Mouse (Mus musculus) stomach, embryonic 15.5 days (tissue): ENCODE data around the gene Tle3. TPM values are rescaled to one million over a fixed set of nuclear protein-coding genes. Genes with fewer than 3 reads are reported as not detected.

Experiments
- ATAC-seq: fragments of 200-750 bp; cut with Nextera tagmentation; 2 replicates; pipeline ENCODE4 v1.8.0; 2017; ENCODE audit warnings: low read depth, moderate number of reproducible peaks, moderate TSS enrichment; ENCODE audit not compliant: insufficient read depth, low FRiP score
- H3K27ac ChIP-seq: fragments of 300-500 bp; sonication (generic); 2 replicates; pipeline ENCODE4 v1.5.1; 2015; ENCODE audit warnings: mild to moderate bottlenecking, inconsistent platforms
- H3K27me3 ChIP-seq: fragments of 300-500 bp; sonication (generic); replicated peaks from 2 replicates; pipeline ENCODE4 v1.6.1; 2015; ENCODE audit warnings: inconsistent platforms
- H3K36me3 ChIP-seq: fragments of 300-500 bp; sonication (generic); 2 replicates; pipeline ENCODE4 v1.6.1; 2015; ENCODE audit warnings: inconsistent platforms
- H3K4me1 ChIP-seq: fragments of 300-500 bp; sonication (generic); 2 replicates; pipeline ENCODE4 v1.6.1; 2015; ENCODE audit warnings: inconsistent platforms
- H3K4me2 ChIP-seq: fragments of 300-500 bp; sonication (generic); 2 replicates; pipeline ENCODE4 v1.6.1; 2015; ENCODE audit warnings: mild to moderate bottlenecking, inconsistent platforms
- H3K4me3 ChIP-seq: fragments of 300-500 bp; sonication (generic); replicated peaks from 2 replicates; pipeline ENCODE4 v1.5.1; 2015; ENCODE audit warnings: inconsistent platforms
- H3K9ac ChIP-seq: fragments of 300-500 bp; sonication (generic); 2 replicates; pipeline ENCODE4 v1.6.1; 2015; ENCODE audit warnings: inconsistent platforms
- H3K9me3 ChIP-seq: fragments of 300-500 bp; sonication (generic); 2 replicates; pipeline ENCODE4 v1.6.1; 2016; ENCODE audit warnings: inconsistent platforms
- WGBS: fragments of 180-500 bp; shearing (Covaris S2); methylation state at CpG from one replicate; pipeline ENCODE4 v1.1.7; 2015; 5-methylcytosine and 5-hydroxymethylcytosine counted together
- polyA plus RNA-seq: library from polyadenylated mRNA; unstranded; fragments of >200 nt; fragmentation: Nextera tagmentation; extraction: Ambion mirVana; gene quantifications from 2 replicates; pipeline ENCODE4 v1.2.1, GENCODE M21; 2015

Tle3 gene
- polyA plus RNA-seq, 1 experiment from 2014 or later: 24.3 TPM

DNA sequence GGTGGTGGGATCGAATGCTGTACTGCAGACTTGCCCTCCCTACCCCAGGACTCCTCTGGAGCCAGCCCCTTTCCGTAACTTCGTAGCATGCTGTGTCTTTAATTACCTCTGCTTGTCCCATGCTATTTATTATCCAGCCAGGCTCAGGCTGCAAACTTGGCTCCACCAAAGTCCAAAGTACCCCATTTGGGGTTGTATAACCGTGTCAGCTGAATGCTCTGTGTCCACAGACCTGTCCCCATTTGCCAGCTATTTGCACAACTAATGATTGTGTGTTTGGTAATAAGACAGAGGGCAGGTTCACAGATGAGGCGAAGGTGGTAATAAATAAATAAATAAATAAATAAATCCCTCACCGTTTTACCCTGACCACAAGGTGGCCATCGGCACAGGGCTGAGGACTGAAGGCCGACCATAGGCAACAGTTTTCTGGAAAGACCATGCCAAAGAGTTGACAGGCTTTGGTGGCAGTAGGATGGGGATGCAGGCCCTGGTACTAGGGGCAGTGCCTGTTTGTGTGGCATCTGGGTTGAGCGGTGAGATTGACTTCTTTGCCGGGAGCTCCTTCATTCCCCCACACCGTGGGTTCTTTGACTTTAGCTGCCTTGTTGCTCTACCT, 7.0 kb downstream of the Tle3 start:
- H3K27ac ChIP-seq: no peak overlapping the region
- 81% methylated on average over 11 of the region's 11 CpGs for WGBS
- ATAC-seq: no peak
- H3K9me3 ChIP-seq: no peaks in the 10 kb centered on the region
- H3K4me2 ChIP-seq: no peak overlapping the region
- H3K27me3 ChIP-seq: no peaks in the 10 kb centered on the region
- H3K36me3 ChIP-seq: 0 out of 2 replicates have a peak, but pooled peaks cover 7% of the 10 kb centered on the region
- no peak overlapping the region for H3K9ac ChIP-seq
- H3K4me1 ChIP-seq: peaks cover 82% of the 10 kb centered on the region
- no peak overlapping the region for H3K4me3 ChIP-seq

DNA sequence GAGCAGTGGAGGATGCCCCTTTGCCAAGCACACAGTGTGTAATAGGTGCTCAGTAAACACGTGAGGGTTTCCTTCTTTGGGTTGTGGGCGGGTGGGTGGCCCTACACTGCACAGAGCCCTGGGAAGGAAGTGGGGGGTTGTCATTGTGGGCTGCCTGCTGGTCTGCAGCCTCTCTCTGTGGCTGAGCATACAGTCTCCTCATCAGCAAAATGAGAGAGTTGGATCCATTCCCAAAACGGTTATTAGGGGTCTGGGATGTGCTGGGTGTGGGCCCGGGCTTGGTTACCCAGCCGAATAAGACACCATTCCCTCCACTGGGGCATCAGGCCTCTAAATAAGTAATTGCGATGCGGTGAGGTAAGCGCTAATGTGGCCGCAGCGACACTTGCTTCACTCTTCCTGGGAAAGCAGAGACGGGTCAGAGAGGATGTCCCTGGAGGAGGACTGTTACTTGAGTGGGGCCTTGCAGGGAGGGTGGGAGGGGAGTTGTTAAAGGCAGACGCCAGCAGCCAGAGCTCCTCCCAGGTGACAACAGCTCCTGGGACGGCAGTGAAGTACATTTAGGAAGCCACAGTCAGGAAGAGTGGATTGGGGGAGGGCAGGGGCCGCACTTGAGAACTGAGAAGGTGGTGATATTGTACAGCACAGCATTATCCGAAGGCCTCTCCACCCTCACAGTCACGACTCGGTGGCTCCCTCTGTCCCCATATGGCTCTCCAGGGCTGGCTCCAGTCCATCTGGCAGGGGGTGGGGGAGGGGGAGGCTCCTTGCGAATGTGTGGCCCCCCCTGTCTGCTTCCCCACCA, 8.3 kb downstream of the Tle3 start:
- H3K4me2 ChIP-seq: no peak overlapping the region
- WGBS: 45% methylated on average over 18 of the region's 18 CpGs
- H3K36me3 ChIP-seq: 0 out of 2 replicates have a peak, but pooled peaks cover 11% of the 10 kb centered on the region
- no peak overlapping the region for H3K9ac ChIP-seq
- H3K9me3 ChIP-seq: no peaks in the 10 kb centered on the region
- peaks cover 87% of the 10 kb centered on the region for H3K4me1 ChIP-seq
- no peak for ATAC-seq
- no peaks in the 10 kb centered on the region for H3K27me3 ChIP-seq
- H3K4me3 ChIP-seq: no peak overlapping the region
- no peak overlapping the region for H3K27ac ChIP-seq

DNA sequence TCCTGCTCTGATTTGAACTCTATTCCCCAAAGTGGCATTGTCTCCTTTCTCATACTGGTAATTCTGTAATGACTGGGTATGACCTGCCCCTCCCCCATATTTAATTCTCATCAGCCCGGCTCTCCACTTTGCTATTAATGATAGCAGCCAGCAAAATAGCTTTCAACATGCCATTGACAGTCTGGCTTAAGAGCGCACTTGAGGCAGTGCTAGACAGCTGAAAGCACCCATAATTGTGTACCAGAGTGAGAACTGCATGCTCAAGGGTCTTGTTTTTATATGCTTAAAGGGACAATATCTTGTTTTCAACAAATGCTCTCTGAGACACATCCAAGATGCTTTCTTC, 8.9 kb downstream of the Tle3 start:
- Histone ChIP-seq H3K27ac (no peak overlapping the region), H3K9me3 (no peaks in the 10 kb centered on the region), H3K4me3 (no peak overlapping the region), H3K4me1 (peaks cover 87% of the 10 kb centered on the region), H3K4me2 (no peak overlapping the region), H3K36me3 (0 out of 2 replicates have a peak, but pooled peaks cover 11% of the 10 kb centered on the region), H3K27me3 (no peaks in the 10 kb centered on the region), H3K9ac (no peak overlapping the region)
- WGBS: 66% methylated on average over 2 of the region's 2 CpGs
- ATAC-seq: no peak

DNA sequence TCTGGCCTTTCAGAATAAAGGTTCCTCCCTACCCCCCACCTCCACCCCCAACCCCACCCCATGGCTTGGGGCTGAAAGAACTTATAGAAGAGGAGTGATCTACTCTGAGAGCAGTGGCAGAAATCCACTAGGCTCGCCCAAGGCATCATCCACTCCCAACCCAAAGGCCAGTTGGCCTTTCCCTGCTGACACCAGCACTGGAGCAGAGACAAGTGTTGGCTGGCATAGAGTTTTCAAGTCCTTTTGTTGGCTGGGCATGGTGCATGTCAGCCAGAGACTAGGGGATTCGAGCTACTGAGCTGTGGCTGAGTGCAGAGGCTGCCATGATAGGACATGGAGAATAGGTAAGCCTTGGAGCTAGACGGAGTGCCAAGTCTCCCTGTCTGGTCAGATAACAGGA, 9.3 kb downstream of the Tle3 start:
- no peak overlapping the region for H3K4me3 ChIP-seq
- H3K36me3 ChIP-seq: 0 out of 2 replicates have a peak, but pooled peaks cover 12% of the 10 kb centered on the region
- no peak overlapping the region for H3K9ac ChIP-seq
- no peak overlapping the region for H3K4me2 ChIP-seq
- H3K4me1 ChIP-seq: peaks cover 84% of the 10 kb centered on the region
- no peak for ATAC-seq
- 89% methylated on average over 3 of the region's 3 CpGs for WGBS
- no peaks in the 10 kb centered on the region for H3K9me3 ChIP-seq
- no peaks in the 10 kb centered on the region for H3K27me3 ChIP-seq
- H3K27ac ChIP-seq: no peak overlapping the region

DNA sequence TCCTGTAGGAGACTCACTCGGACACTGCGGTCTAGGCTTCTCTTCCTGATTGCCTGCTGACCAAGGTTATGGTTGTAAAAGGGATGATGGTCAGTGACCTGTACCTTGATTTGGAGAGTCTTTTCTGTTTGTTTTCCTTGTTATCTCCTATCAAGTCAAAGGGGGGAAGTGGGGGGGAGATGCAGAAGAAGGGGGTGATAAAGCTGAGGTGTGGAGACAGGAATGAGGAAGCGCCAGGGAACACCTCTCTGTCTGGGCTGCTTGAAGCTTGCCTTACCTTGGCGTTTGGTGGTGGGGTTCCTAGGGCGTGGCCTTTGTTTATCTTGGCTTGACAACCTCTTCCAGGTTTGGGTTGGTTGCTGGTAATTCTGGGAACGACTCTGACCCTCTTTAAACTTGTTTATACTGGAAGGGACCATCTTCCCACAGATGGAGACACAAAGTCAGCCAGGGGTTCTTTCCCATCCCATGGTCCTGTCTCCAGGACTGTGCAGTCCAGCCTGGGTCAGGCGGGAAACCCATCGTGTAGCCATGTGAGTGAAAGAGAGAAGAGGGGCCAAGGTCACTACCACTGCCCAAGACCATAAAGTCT, 10.5 kb downstream of the Tle3 start:
- ATAC-seq: no peak
- Histone ChIP-seq H3K4me1 (peaks cover 73% of the 10 kb centered on the region), H3K9me3 (no peaks in the 10 kb centered on the region), H3K4me2 (no peak overlapping the region), H3K27me3 (no peaks in the 10 kb centered on the region), H3K9ac (no peak overlapping the region), H3K27ac (no peak overlapping the region), H3K4me3 (no peak overlapping the region), H3K36me3 (peaks cover 17% of the 10 kb centered on the region; the same call in 1 of the 2 replicates)
- WGBS: 57% methylated on average over 8 of the region's 8 CpGs

DNA sequence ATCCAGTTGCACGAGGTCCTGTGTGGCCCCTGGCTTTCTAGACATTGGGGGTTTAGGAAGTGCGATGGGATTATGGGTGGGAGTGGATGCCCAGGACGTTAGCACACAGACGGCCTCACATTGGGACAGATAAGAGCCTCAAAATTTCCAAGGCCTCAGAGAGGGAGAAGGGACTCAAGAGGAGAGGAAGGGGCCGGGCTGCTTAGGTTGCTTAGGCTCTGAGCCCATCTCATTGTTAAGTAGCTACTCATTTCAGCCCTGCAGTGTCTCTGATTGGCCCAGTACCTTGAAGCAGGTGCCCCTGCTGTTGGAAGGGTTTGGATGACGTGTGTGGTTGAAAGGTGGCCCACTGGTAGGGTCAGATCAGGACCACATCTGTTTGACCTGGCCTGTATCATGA, 11.9 kb downstream of the Tle3 start:
- no peaks in the 10 kb centered on the region for H3K9me3 ChIP-seq
- ATAC-seq: no peak
- WGBS: 65% methylated on average over 6 of the region's 6 CpGs
- no peak overlapping the region for H3K4me3 ChIP-seq
- peaks cover 17% of the 10 kb centered on the region; the same call in 1 of the 2 replicates for H3K36me3 ChIP-seq
- no peaks in the 10 kb centered on the region for H3K27me3 ChIP-seq
- H3K9ac ChIP-seq: no peak overlapping the region
- no peak overlapping the region for H3K27ac ChIP-seq
- H3K4me1 ChIP-seq: peaks cover 73% of the 10 kb centered on the region
- no peak overlapping the region for H3K4me2 ChIP-seq

DNA sequence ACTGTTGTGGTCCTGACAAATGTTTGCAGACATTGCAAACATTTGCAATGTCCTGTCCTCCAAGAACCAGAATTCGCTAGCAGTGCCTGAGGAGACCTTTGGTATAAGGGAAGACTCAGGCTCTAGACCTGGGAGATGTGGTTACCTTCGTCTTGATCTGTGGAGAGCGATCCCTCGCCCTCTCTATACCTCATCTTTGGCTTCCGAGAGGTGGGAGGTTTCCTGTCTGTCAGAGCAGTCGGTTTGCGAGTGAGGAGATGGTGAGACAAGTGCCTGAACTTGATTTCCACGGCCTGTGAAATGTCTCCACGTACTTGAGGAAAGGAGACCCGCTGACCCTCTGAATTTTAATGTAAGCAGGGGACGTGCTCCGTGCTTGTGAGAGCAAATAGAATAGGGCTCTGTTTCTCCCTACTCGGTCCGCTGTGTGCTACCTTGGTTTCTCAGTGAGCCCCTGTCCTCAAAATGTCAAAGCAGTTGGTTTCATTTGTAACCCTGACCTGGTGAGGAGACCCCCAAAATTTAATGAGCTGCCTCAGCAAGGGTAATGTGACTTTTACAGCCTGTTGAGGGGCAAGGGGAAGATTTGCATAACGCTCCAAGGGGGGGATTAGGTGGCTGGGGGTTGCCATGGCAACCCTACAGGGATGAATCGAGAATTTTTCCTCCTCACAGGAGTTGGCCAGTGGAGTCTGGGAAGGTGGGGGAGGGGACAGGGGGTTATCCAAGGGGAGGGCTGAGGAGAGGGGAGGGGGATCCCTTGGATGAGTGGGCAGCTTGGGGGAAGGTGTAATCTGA, 12.7 kb downstream of the Tle3 start:
- H3K4me1 ChIP-seq: peaks cover 72% of the 10 kb centered on the region
- no peak overlapping the region for H3K4me3 ChIP-seq
- H3K27me3 ChIP-seq: no peaks in the 10 kb centered on the region
- H3K27ac ChIP-seq: no peak overlapping the region
- peaks cover 20% of the 10 kb centered on the region; the same call in 1 of the 2 replicates for H3K36me3 ChIP-seq
- WGBS: 42% methylated on average over 16 of the region's 16 CpGs
- H3K9me3 ChIP-seq: no peaks in the 10 kb centered on the region
- no peak overlapping the region for H3K9ac ChIP-seq
- ATAC-seq: no peak
- 0 out of 2 replicates have a peak overlapping the region, but pooled peaks have one; percentile 10 for H3K4me2 ChIP-seq

DNA sequence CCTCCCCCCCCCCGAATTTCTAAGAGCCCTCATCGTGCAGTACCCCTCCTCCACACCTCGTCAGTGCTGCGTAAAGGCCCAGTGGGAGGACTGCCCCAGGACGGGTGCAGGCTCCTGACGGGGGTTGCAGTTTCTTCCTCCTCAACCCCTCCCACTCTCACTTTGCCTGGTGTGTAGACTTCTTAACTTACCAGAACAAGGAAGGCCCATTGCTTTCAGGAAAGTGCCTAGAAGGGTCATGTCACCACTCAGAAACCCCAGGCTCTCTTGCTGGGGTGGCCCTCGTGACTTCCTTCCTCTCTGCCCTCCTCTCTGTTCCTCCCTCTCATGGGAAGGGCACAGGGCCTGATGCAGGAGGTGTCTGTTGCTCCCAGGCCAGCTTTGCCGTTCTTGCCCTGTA, 13.6 kb downstream of the Tle3 start:
- WGBS: 37% methylated on average over 8 of the region's 8 CpGs
- Histone ChIP-seq H3K27ac (no peak overlapping the region), H3K36me3 (peaks cover 23% of the 10 kb centered on the region), H3K27me3 (no peaks in the 10 kb centered on the region), H3K4me3 (no peak overlapping the region), H3K9ac (no peak overlapping the region), H3K4me2 (no peak overlapping the region), H3K9me3 (no peaks in the 10 kb centered on the region), H3K4me1 (peaks cover 67% of the 10 kb centered on the region)
- ATAC-seq: no peak

DNA sequence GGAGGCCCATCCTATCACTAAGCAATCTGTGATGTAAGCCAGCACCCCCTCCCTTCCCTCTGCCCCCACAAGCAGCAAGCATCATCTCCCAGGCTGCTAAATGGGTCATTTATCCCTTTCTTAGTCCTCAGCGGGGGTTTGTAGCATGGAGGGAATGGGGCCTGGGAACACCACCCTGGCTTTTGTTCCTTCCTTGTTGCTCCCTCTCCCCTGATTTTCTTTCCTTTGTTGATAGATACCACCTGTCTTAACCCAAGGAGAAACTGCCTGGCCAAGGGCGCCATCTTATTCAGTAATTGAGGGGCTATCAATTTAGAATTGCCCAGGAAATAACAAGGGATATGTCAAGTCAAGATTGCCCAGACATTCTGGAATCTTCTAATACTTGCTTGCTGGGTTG, 14.1 kb downstream of the Tle3 start:
- peaks cover 22% of the 10 kb centered on the region for H3K36me3 ChIP-seq
- peaks cover 66% of the 10 kb centered on the region for H3K4me1 ChIP-seq
- H3K4me2 ChIP-seq: no peak overlapping the region

DNA sequence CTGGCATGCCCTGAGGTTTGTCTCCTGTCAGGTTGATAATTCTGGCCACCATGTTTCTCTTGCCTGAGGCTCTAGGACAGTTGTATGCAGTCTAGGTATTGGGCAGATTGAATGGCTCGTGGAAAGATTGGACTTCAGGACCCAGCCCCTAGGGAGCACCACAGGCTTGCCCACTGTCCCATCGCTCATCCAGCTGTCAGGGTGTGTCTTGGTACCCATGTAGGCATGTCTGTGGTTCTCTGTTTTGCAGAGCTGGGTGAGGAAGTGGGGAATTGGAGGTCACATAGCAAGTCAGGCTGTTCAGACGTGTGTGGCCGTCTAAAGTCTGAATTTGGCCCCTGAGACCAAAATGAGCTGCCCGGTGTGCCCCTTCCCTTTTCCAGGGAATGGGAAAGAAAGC, 15.6 kb downstream of the Tle3 start:
- Histone ChIP-seq H3K4me3 (no peak overlapping the region), H3K27me3 (no peaks in the 10 kb centered on the region), H3K4me2 (no peak overlapping the region), H3K27ac (no peak overlapping the region), H3K4me1 (peaks cover 62% of the 10 kb centered on the region), H3K9me3 (no peaks in the 10 kb centered on the region), H3K9ac (no peak overlapping the region), H3K36me3 (peaks cover 16% of the 10 kb centered on the region)
- no peak for ATAC-seq
- 80% methylated on average over 5 of the region's 5 CpGs for WGBS

More for the DNA sequence above, 14.1 kb downstream of the Tle3 start:
- H3K9ac ChIP-seq: no peak overlapping the region
- H3K27me3 ChIP-seq: no peaks in the 10 kb centered on the region
- WGBS: 72% methylated on average over 2 of the region's 2 CpGs
- no peak for ATAC-seq
- H3K9me3 ChIP-seq: no peaks in the 10 kb centered on the region
- H3K4me3 ChIP-seq: no peak overlapping the region
- H3K27ac ChIP-seq: no peak overlapping the region

DNA sequence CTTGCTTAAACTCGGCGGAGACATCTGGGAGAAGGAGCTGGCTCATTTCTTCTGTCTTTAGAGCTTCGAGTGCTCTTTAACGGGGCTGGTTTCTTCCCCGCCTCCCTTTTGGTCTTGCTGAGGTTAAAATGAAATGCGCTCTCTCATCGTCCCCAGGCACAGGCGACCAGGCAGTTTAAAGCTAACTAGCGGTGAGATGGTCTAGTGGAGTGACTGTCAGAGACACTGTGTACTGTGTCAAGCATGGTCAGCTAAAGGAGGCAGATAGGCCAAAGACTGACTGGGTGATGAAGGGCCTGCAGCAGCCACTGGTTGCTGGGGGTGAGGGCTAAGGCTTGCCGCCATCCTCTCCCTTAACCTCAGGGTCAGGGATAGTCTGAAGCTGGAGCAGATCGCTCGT, 16.0 kb downstream of the Tle3 start:
- 78% methylated on average over 12 of the region's 12 CpGs for WGBS
- peaks cover 58% of the 10 kb centered on the region for H3K4me1 ChIP-seq
- H3K27ac ChIP-seq: no peak overlapping the region

More for the DNA sequence above, 16.0 kb downstream of the Tle3 start:
- Histone ChIP-seq H3K9me3 (no peaks in the 10 kb centered on the region), H3K4me3 (no peak overlapping the region), H3K9ac (no peak overlapping the region), H3K27me3 (no peaks in the 10 kb centered on the region), H3K36me3 (peaks cover 17% of the 10 kb centered on the region), H3K4me2 (no peak overlapping the region)
- ATAC-seq: no peak
